Mouse (Mus musculus): ENCODE data around the gene 2310002L09Rik.
"Not testable (repeated sequence)": the region's sequence is repeated elsewhere in the genome, so short reads cannot be mapped to it uniquely, and the experiment has no call there.

Gene 2310002L09Rik

GRCm38 (mm10) chr4:73950375-73950896, at the start of gene 2310002L09Rik:
Gene 2310002L09Rik (minus strand): TSS chr4:73950846.
- no peak for DNase-seq

- DNase-seq = no peak
These were observed 29.8 kb upstream of the 2310002L09Rik start for GRCm38 (mm10) chr4:73980454-73980853.

- not testable (repeated sequence) for DNase-seq
These were observed 30.0 kb downstream of the 2310002L09Rik start, which contains the start of gene Gm11756 for GRCm38 (mm10) chr4:73920660-73921059. Gene Gm11756 (minus strand): TSS chr4:73920760.

- not testable (repeated sequence) for DNase-seq
These were observed 44.8 kb downstream of the 2310002L09Rik start, which contains the start of gene Gm13871 for GRCm38 (mm10) chr4:73905853-73906252. Gene Gm13871 (minus strand): TSS chr4:73905953.

- not testable (repeated sequence) for DNase-seq
These were observed 59.6 kb downstream of the 2310002L09Rik start, which contains the start of gene Gm11757 for GRCm38 (mm10) chr4:73891012-73891411. Gene Gm11757 (minus strand): TSS chr4:73891112.

All from thymus, postnatal 4 days (tissue).